18 mouse cellular contexts compared by ENCODE assay signal in genomic region chr14:47560714-47561113, GRCm38 (mm10).
"Had no signal": no experiment of that assay in that cellular context is flagged by ENCODE, and none has a peak within 500 bp of the region (broad histone marks: within the 10 kb centered on the region; RNA-seq: fewer than 3 reads in every experiment).

No protein-coding gene starts in this region.

- H3K4me3 ChIP-seq: midbrain, embryonic 10.5 days; midbrain, embryonic 12.5 days; myocyte; neural tube, embryonic 13.5 days; neural tube, embryonic 15.5 days had no signal

- H3K27ac ChIP-seq: midbrain, embryonic 10.5 days; midbrain, embryonic 12.5 days; neural tube, embryonic 13.5 days; neural tube, embryonic 15.5 days had no signal

- DNase-seq: lung, adult 18-20 months; lung, embryonic 14.5 days; lung, postnatal 10 days; lung, postnatal 4 days; midbrain, embryonic 14.5 days; retina, postnatal 1 day; right cerebral cortex, adult 18-20 months; right cerebral cortex, postnatal 25 days; right cerebral cortex, postnatal 4 days; spleen, adult 18-20 months; thymus, adult 18-20 months; thymus, postnatal 14 days; thymus, postnatal 36 days had no signal

- H3K9me3 ChIP-seq: midbrain, embryonic 10.5 days; midbrain, embryonic 12.5 days; neural tube, embryonic 13.5 days; neural tube, embryonic 15.5 days had no signal

- H3K9ac ChIP-seq: lung, embryonic 14.5 days; midbrain, embryonic 12.5 days; neural tube, embryonic 13.5 days; neural tube, embryonic 15.5 days had no signal

- H3K4me1 ChIP-seq: midbrain, embryonic 10.5 days; midbrain, embryonic 12.5 days; neural tube, embryonic 13.5 days; neural tube, embryonic 15.5 days had no signal

- H3K27me3 ChIP-seq: midbrain, embryonic 12.5 days; neural tube, embryonic 13.5 days; neural tube, embryonic 15.5 days had no signal
